Mouse (Mus musculus): ENCODE measurements at regions not wholly inside any gene's neighbourhood (a gene's known extent, or its start where the extent isn't known, plus 50 kb on each side); places are given as distances from the start of the nearest gene placed in this dataset.
A peak's percentile ranks its signal among the peaks of the same experiment; 100 is the strongest.

DNA sequence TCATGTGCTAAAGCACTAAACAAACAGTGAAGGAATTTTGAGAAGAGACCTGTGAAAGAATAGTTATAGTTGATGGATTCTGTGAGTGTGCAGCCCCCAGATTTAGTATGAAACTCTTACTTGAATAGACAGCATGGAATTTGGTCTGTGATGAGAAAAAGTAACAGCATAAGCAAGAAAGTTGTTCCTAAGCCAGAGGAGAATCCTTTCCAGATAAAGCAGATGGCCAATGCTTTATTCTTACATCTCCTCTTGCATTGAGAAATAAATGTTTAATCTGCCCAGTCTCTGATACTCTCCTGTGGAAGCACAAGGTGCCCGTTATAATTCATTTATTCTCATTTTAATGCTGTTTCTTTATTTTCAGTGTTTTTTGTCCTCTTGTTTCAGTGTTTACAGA is 263.5 kb downstream of the Tecrl start:
- Histone ChIP-seq H3K4me3 (replicated peaks) (no peak overlapping the region), H3K9ac (no peak overlapping the region), H3K27ac (replicated peaks) (no peak overlapping the region), H3K9me3 (replicated peaks) (no peaks in the 10 kb centered on the region), H3K4me1 (replicated peaks) (no peaks in the 10 kb centered on the region), H3K36me3 (replicated peaks) (no peaks in the 10 kb centered on the region), H3K27me3 (no peaks in the 10 kb centered on the region), H3K4me2 (no peak overlapping the region)
- 70% methylated on average over 1 of the region's 1 CpGs for WGBS (ENCODE audit: insufficient replicate concordance)
- no peak for ATAC-seq (ENCODE audit: insufficient read depth)

DNA sequence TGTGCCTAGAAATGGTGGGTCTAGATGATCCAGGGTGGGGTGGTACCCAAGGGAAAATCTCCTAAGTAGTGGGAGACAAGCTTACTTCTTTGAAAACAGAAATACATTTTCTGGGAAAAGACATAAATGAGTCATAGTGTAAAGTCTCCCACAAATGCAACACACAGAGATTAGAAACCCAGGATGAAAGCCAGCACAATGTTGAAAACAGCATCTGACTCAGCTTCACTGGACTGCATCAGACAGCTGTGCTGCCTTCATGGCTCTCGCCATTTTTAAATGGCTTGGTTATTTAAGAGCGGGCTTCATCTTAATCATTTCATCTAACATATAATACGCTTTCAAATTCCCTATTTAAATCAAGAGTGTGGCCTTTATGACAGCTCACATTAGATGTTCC is 300.2 kb downstream of the Tecrl start:
- H3K4me1 ChIP-seq (replicated peaks) = no peaks in the 10 kb centered on the region
- ATAC-seq (ENCODE audit: insufficient read depth) = no peak
- no peak overlapping the region for H3K9ac ChIP-seq
- no peaks in the 10 kb centered on the region for H3K36me3 ChIP-seq (replicated peaks)
- H3K27me3 ChIP-seq = no peaks in the 10 kb centered on the region
- no peaks in the 10 kb centered on the region for H3K9me3 ChIP-seq (replicated peaks)
- H3K4me3 ChIP-seq (replicated peaks) = no peak overlapping the region
- H3K27ac ChIP-seq (replicated peaks) = no peak overlapping the region
- H3K4me2 ChIP-seq = no peak overlapping the region
- WGBS (ENCODE audit: insufficient replicate concordance) = 74% methylated on average over 3 of the region's 3 CpGs

DNA sequence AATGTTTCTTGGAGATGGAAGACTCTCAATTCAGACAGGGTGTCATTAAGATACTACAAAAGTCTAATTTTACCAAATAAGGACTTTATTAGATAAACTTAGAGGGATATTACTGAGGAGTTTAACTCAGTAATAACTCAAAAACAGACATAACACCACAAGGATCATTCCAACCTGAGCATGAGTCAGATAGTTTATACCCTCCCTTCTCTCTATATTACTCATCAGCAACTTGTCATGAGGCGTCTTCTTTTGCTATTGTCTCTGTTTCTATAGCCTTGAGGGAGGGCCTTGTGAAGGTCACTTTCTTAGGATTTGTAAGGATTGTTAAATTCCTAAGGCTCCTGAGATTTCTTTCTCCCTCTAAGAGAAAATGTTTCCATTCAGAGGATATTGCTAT is 307.8 kb downstream of the Tecrl start:
- H3K4me3 ChIP-seq (replicated peaks) = no peak overlapping the region
- H3K27me3 ChIP-seq = no peaks in the 10 kb centered on the region
- no peak overlapping the region for H3K27ac ChIP-seq (replicated peaks)
- H3K36me3 ChIP-seq (replicated peaks) = no peaks in the 10 kb centered on the region
- no peak overlapping the region for H3K4me2 ChIP-seq
- H3K9me3 ChIP-seq (replicated peaks) = no peaks in the 10 kb centered on the region
- ATAC-seq (ENCODE audit: insufficient read depth) = no peak
- no peaks in the 10 kb centered on the region for H3K4me1 ChIP-seq (replicated peaks)
- 41% methylated on average over 1 of the region's 1 CpGs for WGBS (ENCODE audit: insufficient replicate concordance)
- H3K9ac ChIP-seq = no peak overlapping the region

DNA sequence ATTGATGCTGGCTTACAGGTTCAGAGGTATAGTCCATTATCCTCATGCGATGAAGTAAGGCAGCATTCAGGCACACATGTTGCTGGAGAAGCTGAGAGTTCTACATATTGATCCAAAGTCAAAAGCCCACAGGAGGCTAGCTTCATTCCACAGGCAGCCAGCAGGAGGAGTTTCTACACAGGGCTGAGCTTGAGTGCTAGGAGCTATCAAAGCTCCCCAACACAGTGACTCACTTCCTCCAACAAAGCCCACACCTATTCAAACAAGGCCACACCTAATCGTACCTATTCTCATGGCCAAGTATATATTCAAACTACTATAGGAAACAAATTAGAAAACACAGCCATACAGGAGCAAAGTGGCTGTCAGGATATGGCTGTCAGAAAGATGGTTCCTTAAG is 325.3 kb downstream of the Tecrl start:
- no peak for ATAC-seq (ENCODE audit: insufficient read depth)
- WGBS (ENCODE audit: insufficient replicate concordance) = 55% methylated on average over 2 of the region's 2 CpGs

DNA sequence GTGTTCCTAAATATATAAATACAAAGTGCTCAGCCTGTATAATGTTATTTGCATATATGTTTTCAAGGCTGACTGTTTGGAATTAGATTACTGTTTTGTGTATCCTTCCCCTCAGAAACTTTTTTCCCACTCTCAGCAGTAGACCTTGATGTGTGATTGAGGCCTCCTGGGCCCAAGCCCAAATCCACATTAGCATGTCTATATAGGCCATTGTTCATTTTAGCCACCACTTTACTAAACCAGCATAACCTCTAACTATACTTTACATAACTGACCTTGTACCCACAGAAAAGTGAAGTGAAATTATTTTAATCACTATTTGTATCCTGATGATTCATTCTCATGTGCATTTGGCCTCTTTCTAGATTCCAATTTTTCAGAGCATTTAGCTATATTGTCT is 349.0 kb downstream of the Tecrl start:
- Histone ChIP-seq H3K4me3 (replicated peaks) (no peak overlapping the region), H3K9me3 (replicated peaks) (no peaks in the 10 kb centered on the region), H3K4me1 (replicated peaks) (no peaks in the 10 kb centered on the region), H3K27ac (replicated peaks) (no peak overlapping the region), H3K27me3 (no peaks in the 10 kb centered on the region), H3K36me3 (replicated peaks) (no peaks in the 10 kb centered on the region), H3K4me2 (no peak overlapping the region), H3K9ac (no peak overlapping the region)
- no peak for ATAC-seq (ENCODE audit: insufficient read depth)

More for the DNA sequence above, 325.3 kb downstream of the Tecrl start:
- no peaks in the 10 kb centered on the region for H3K4me1 ChIP-seq (replicated peaks)
- no peak overlapping the region for H3K9ac ChIP-seq
- no peaks in the 10 kb centered on the region for H3K9me3 ChIP-seq (replicated peaks)
- no peak overlapping the region for H3K27ac ChIP-seq (replicated peaks)
- H3K27me3 ChIP-seq = no peaks in the 10 kb centered on the region
- H3K4me3 ChIP-seq (replicated peaks) = no peak overlapping the region
- H3K36me3 ChIP-seq (replicated peaks) = no peaks in the 10 kb centered on the region
- H3K4me2 ChIP-seq = no peak overlapping the region

DNA sequence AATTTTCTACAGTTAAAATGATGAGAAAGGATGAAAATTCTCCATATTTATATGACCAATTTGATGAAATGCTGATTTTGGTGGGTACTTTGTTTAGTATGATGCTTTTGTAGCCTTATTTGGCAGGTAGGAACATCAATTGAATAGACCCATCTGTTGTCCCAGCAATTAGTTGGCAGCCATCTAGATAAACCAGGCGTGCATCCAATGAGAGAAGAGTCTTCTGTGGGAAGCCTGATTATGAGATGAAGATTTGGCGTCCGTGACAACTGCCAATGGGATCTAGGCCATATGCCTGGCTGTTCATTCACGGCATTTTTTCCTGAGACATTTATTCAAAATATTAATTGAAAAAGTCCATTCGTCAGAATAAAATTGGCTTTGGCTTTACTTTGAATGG is 365.9 kb downstream of the Tecrl start:
- H3K9me3 ChIP-seq (replicated peaks) = no peaks in the 10 kb centered on the region
- no peak overlapping the region for H3K4me3 ChIP-seq (replicated peaks)
- no peaks in the 10 kb centered on the region for H3K27me3 ChIP-seq
- H3K9ac ChIP-seq = no peak overlapping the region
- WGBS (ENCODE audit: insufficient replicate concordance) = 64% methylated on average over 5 of the region's 5 CpGs
- ATAC-seq (ENCODE audit: insufficient read depth) = no peak
- no peaks in the 10 kb centered on the region for H3K4me1 ChIP-seq (replicated peaks)
- H3K4me2 ChIP-seq = no peak overlapping the region
- no peak overlapping the region for H3K27ac ChIP-seq (replicated peaks)
- H3K36me3 ChIP-seq (replicated peaks) = no peaks in the 10 kb centered on the region

DNA sequence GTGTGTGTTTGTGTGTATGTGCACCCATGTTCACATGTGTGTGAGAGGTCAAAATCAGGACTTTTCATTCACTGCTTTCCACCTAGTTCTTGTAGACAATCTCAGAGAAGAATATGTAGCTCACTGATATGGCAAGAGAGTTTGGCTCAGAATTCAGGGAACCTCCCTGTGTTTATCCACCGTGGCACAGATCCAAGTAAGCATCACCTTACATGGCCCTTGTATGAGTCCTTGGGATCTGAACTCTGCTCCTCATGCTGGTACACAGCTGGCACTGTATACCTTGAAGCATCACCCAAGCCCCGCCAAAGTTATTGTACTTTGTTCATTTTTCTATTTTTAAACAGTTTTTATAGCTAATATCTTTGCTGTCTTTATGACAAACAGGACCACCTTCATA is 385.7 kb downstream of the Tecrl start:
- no peak overlapping the region for H3K4me3 ChIP-seq (replicated peaks)
- H3K27ac ChIP-seq (replicated peaks) = no peak overlapping the region
- H3K9ac ChIP-seq = no peak overlapping the region
- H3K36me3 ChIP-seq (replicated peaks) = no peaks in the 10 kb centered on the region
- no peak overlapping the region for H3K4me2 ChIP-seq
- H3K9me3 ChIP-seq (replicated peaks) = no peaks in the 10 kb centered on the region
- no peak for ATAC-seq (ENCODE audit: insufficient read depth)
- no peaks in the 10 kb centered on the region for H3K4me1 ChIP-seq (replicated peaks)
- WGBS (ENCODE audit: insufficient replicate concordance) = 66% methylated on average over 2 of the region's 2 CpGs
- H3K27me3 ChIP-seq = no peaks in the 10 kb centered on the region

DNA sequence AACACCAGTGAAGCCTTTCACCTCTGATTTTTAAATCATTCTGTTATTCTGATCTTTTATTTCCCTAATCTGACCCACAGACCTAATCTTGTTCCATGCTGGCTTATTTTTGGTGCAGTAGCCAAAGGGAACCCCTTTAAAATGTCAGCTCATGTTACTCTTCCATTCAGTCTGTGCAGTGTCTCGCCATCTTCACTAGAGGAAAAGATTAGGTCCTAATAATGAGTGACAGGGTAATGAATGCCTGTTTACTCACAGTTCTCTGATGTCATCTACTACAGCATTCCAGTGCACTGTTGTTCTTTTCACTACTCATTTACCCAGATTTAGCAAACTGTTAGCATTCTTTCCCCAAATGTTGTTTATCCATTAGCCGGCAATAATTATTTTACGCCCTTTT is 388.2 kb downstream of the Tecrl start:
- H3K27me3 ChIP-seq = no peaks in the 10 kb centered on the region
- no peak overlapping the region for H3K9ac ChIP-seq
- no peaks in the 10 kb centered on the region for H3K9me3 ChIP-seq (replicated peaks)
- WGBS (ENCODE audit: insufficient replicate concordance) = 69% methylated on average over 3 of the region's 3 CpGs
- no peaks in the 10 kb centered on the region for H3K4me1 ChIP-seq (replicated peaks)
- no peak overlapping the region for H3K27ac ChIP-seq (replicated peaks)
- no peaks in the 10 kb centered on the region for H3K36me3 ChIP-seq (replicated peaks)
- no peak for ATAC-seq (ENCODE audit: insufficient read depth)
- no peak overlapping the region for H3K4me2 ChIP-seq
- H3K4me3 ChIP-seq (replicated peaks) = no peak overlapping the region

DNA sequence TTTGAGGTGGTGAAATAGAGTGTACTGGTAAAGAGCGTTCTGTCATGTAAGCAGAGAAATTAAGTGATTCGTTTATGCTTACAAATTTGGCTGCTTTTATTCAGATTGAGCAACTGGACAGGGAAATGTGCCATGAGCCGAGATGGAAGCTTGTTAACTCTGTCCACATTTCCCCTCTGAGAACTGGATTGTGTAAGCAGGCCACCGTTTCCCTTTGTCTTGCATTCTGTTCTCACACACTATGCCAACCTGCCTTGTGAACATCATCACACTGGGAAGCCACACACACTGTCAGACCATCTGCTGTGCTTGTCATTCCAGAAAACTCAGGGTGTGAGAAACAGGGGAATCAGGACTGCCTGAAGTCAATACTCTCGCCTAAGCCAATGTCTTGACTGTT is 388.8 kb downstream of the Tecrl start:
- no peak overlapping the region for H3K27ac ChIP-seq (replicated peaks)
- H3K9me3 ChIP-seq (replicated peaks) = no peaks in the 10 kb centered on the region
- no peak overlapping the region for H3K4me2 ChIP-seq
- H3K9ac ChIP-seq = no peak overlapping the region
- H3K36me3 ChIP-seq (replicated peaks) = no peaks in the 10 kb centered on the region
- H3K27me3 ChIP-seq = no peaks in the 10 kb centered on the region
- no peak for ATAC-seq (ENCODE audit: insufficient read depth)
- 62% methylated on average over 5 of the region's 5 CpGs for WGBS (ENCODE audit: insufficient replicate concordance)
- no peaks in the 10 kb centered on the region for H3K4me1 ChIP-seq (replicated peaks)
- H3K4me3 ChIP-seq (replicated peaks) = no peak overlapping the region

DNA sequence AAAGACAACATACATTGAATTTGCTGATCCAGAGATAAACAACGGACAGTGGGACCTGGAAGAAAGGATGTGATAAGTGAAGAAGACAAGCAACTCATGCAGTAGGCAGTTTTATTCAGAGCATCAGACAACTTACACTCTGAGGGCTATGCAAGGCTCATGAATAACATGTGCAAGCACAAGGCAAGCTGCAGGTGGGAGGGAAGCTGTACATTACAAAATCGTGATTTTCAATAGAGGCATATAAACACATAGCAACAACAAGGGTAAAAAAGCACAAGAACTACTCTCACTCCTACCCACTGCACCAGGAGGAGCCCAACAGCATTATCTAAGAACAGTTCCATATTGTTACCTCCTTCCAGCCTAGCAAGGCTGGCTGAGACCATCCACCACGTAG is 390.5 kb downstream of the Tecrl start:
- ATAC-seq (ENCODE audit: insufficient read depth) = no peak
- Histone ChIP-seq H3K36me3 (replicated peaks) (no peaks in the 10 kb centered on the region), H3K4me1 (replicated peaks) (no peaks in the 10 kb centered on the region), H3K27me3 (no peaks in the 10 kb centered on the region), H3K9me3 (replicated peaks) (no peaks in the 10 kb centered on the region), H3K4me2 (no peak overlapping the region), H3K27ac (replicated peaks) (no peak overlapping the region), H3K4me3 (replicated peaks) (no peak overlapping the region), H3K9ac (no peak overlapping the region)
- WGBS (ENCODE audit: insufficient replicate concordance) = 56% methylated on average over 3 of the region's 3 CpGs

DNA sequence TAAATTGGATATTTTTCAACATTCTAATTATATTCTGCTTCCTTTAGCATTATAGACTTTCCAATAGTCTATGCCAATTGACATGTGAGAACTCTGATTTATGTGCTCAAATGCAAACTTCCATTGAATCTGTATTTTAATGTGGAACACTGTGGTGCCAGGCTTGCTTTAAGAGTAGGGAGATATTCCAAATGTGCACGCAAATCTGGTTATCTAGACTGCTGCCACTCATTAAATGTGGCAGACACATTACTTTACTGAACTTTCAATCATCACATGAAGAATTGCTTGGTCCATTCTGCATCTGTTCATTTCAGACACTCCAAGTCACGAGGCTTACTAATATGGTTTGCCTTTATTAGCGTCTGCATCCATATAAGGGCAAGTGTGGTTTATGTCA is 399.0 kb downstream of the Tecrl start:
- Histone ChIP-seq H3K9ac (no peak overlapping the region), H3K9me3 (replicated peaks) (no peaks in the 10 kb centered on the region), H3K27ac (replicated peaks) (no peak overlapping the region), H3K36me3 (replicated peaks) (no peaks in the 10 kb centered on the region), H3K4me1 (replicated peaks) (no peaks in the 10 kb centered on the region), H3K4me3 (replicated peaks) (no peak overlapping the region), H3K27me3 (no peaks in the 10 kb centered on the region), H3K4me2 (no peak overlapping the region)
- WGBS (ENCODE audit: insufficient replicate concordance) = 54% methylated on average over 3 of the region's 3 CpGs
- ATAC-seq (ENCODE audit: insufficient read depth) = no peak

DNA sequence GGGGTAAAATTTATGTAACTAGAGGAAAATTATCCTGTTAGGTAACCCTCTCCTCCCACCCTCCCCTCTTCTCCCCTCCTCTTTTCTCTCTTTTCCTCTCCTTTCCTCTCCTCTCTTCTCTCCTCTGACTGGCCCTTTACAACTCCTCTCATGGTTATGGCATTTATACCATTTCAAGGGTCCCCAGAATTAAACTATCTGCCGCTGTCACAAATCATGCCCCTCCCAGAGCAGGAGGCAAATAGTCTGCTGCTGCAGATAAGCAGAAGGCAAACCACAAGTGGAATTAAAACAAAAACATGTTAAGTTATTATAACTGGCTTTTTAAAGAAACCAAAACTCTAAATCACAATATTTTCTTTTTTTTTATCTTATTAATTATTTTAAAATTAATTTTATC is 407.9 kb downstream of the Tecrl start:
- no peaks in the 10 kb centered on the region for H3K4me1 ChIP-seq (replicated peaks)
- no peaks in the 10 kb centered on the region for H3K36me3 ChIP-seq (replicated peaks)
- no peak overlapping the region for H3K4me3 ChIP-seq (replicated peaks)
- H3K27ac ChIP-seq (replicated peaks) = no peak overlapping the region
- 39% methylated on average over 1 of the region's 1 CpGs for WGBS (ENCODE audit: insufficient replicate concordance)
- no peak overlapping the region for H3K4me2 ChIP-seq
- ATAC-seq (ENCODE audit: insufficient read depth) = peak; percentile 79
- H3K9me3 ChIP-seq (replicated peaks) = no peaks in the 10 kb centered on the region
- no peak overlapping the region for H3K9ac ChIP-seq
- no peaks in the 10 kb centered on the region for H3K27me3 ChIP-seq

All from liver, embryonic 15.5 days (tissue).